Mouse (Mus musculus): ENCODE measurements around the gene Gm45234. TPM values are rescaled to one million over a fixed set of nuclear protein-coding genes. Genes with fewer than 3 reads are reported as not detected.
A peak's percentile ranks its signal among the peaks of the same experiment; 100 is the strongest.

Gene Gm45234
- polyA plus RNA-seq, 1 experiment = not detected

- Histone ChIP-seq H3K9me3 (replicated peaks; ENCODE audit: control insufficient read depth, insufficient read depth, low read length, poor library complexity, severe bottlenecking) (no peaks in the 10 kb centered on the region), H3K27me3 (ENCODE audit: control insufficient read depth, insufficient read depth, low read length, poor library complexity, severe bottlenecking) (no peaks in the 10 kb centered on the region), H3K27ac (ENCODE audit: insufficient read depth, low read length) (no peak overlapping the region), H3K9ac (ENCODE audit: low read depth, poor library complexity, severe bottlenecking) (no peak overlapping the region), H3K4me1 (ENCODE audit: control insufficient read depth, insufficient read depth, low read length) (no peaks in the 10 kb centered on the region), H3K36me3 (ENCODE audit: control insufficient read depth, insufficient read depth, low read length, poor library complexity, severe bottlenecking) (peaks cover 53% of the 10 kb centered on the region), H3K4me3 (ENCODE audit: low read depth, low read length) (no peak overlapping the region)
- TF ChIP-seq CTCF (IDR thresholded peaks at IDR 0.05; ENCODE audit: low read depth, low read length) (no peak), EP300 (IDR thresholded peaks at IDR 0.05; ENCODE audit: insufficient read depth, low read depth, low read length) (no peak), POLR2A (IDR thresholded peaks at IDR 0.05; ENCODE audit: insufficient read depth, low read length) (no peak)
Measured at GRCm38 (mm10) chr6:124704417-124704816, 51.4 kb downstream of the Gm45234 start.

GRCm38 (mm10) chr6:124703789-124704188 is 52.0 kb downstream of the Gm45234 start:
- H3K9me3 ChIP-seq (replicated peaks; ENCODE audit: control insufficient read depth, insufficient read depth, low read length, poor library complexity, severe bottlenecking) = no peaks in the 10 kb centered on the region
- no peaks in the 10 kb centered on the region for H3K27me3 ChIP-seq (ENCODE audit: control insufficient read depth, insufficient read depth, low read length, poor library complexity, severe bottlenecking)
- no peak overlapping the region for H3K27ac ChIP-seq (ENCODE audit: insufficient read depth, low read length)
- H3K4me1 ChIP-seq (ENCODE audit: control insufficient read depth, insufficient read depth, low read length) = no peaks in the 10 kb centered on the region
- no peak overlapping the region for H3K9ac ChIP-seq (ENCODE audit: low read depth, poor library complexity, severe bottlenecking)
- H3K4me3 ChIP-seq (ENCODE audit: low read depth, low read length) = no peak overlapping the region
- TF ChIP-seq CTCF (IDR thresholded peaks at IDR 0.05; ENCODE audit: low read depth, low read length) = no peak
- TF ChIP-seq EP300 (IDR thresholded peaks at IDR 0.05; ENCODE audit: insufficient read depth, low read depth, low read length) = no peak
- no peak for TF ChIP-seq POLR2A (IDR thresholded peaks at IDR 0.05; ENCODE audit: insufficient read depth, low read length)
- peaks cover 52% of the 10 kb centered on the region for H3K36me3 ChIP-seq (ENCODE audit: control insufficient read depth, insufficient read depth, low read length, poor library complexity, severe bottlenecking)

- Histone ChIP-seq H3K9me3 (replicated peaks; ENCODE audit: control insufficient read depth, insufficient read depth, low read length, poor library complexity, severe bottlenecking) (no peaks in the 10 kb centered on the region), H3K9ac (ENCODE audit: low read depth, poor library complexity, severe bottlenecking) (no peak overlapping the region), H3K4me1 (ENCODE audit: control insufficient read depth, insufficient read depth, low read length) (no peaks in the 10 kb centered on the region), H3K4me3 (ENCODE audit: low read depth, low read length) (no peak overlapping the region), H3K36me3 (ENCODE audit: control insufficient read depth, insufficient read depth, low read length, poor library complexity, severe bottlenecking) (peaks cover 44% of the 10 kb centered on the region), H3K27ac (ENCODE audit: insufficient read depth, low read length) (peak overlapping the region; percentile 48), H3K27me3 (ENCODE audit: control insufficient read depth, insufficient read depth, low read length, poor library complexity, severe bottlenecking) (no peaks in the 10 kb centered on the region)
- TF ChIP-seq POLR2A (IDR thresholded peaks at IDR 0.05; ENCODE audit: insufficient read depth, low read length) (no peak), CTCF (IDR thresholded peaks at IDR 0.05; ENCODE audit: low read depth, low read length) (peak; percentile 97)
Measured at GRCm38 (mm10) chr6:124702784-124703103, 53.1 kb downstream of the Gm45234 start.

GRCm38 (mm10) chr6:124702102-124702783 is 53.6 kb downstream of the Gm45234 start:
- Histone ChIP-seq H3K27ac (ENCODE audit: insufficient read depth, low read length) (no peak overlapping the region), H3K27me3 (ENCODE audit: control insufficient read depth, insufficient read depth, low read length, poor library complexity, severe bottlenecking) (no peaks in the 10 kb centered on the region), H3K9me3 (replicated peaks; ENCODE audit: control insufficient read depth, insufficient read depth, low read length, poor library complexity, severe bottlenecking) (no peaks in the 10 kb centered on the region), H3K4me1 (ENCODE audit: control insufficient read depth, insufficient read depth, low read length) (no peaks in the 10 kb centered on the region), H3K36me3 (ENCODE audit: control insufficient read depth, insufficient read depth, low read length, poor library complexity, severe bottlenecking) (peaks cover 39% of the 10 kb centered on the region), H3K4me3 (ENCODE audit: low read depth, low read length) (no peak overlapping the region), H3K9ac (ENCODE audit: low read depth, poor library complexity, severe bottlenecking) (no peak overlapping the region)
- TF ChIP-seq EP300 (IDR thresholded peaks at IDR 0.05; ENCODE audit: insufficient read depth, low read depth, low read length) = no peak
- no peak for TF ChIP-seq POLR2A (IDR thresholded peaks at IDR 0.05; ENCODE audit: insufficient read depth, low read length)
- TF ChIP-seq CTCF (IDR thresholded peaks at IDR 0.05; ENCODE audit: low read depth, low read length) = no peak

- no peaks in the 10 kb centered on the region for H3K4me1 ChIP-seq (ENCODE audit: control insufficient read depth, insufficient read depth, low read length)
- no peak overlapping the region for H3K4me3 ChIP-seq (ENCODE audit: low read depth, low read length)
- no peaks in the 10 kb centered on the region for H3K27me3 ChIP-seq (ENCODE audit: control insufficient read depth, insufficient read depth, low read length, poor library complexity, severe bottlenecking)
- H3K27ac ChIP-seq (ENCODE audit: insufficient read depth, low read length) = no peak overlapping the region
- TF ChIP-seq POLR2A (IDR thresholded peaks at IDR 0.05; ENCODE audit: insufficient read depth, low read length) = no peak
- TF ChIP-seq CTCF (IDR thresholded peaks at IDR 0.05; ENCODE audit: low read depth, low read length) = peak; percentile 19
- H3K9me3 ChIP-seq (replicated peaks; ENCODE audit: control insufficient read depth, insufficient read depth, low read length, poor library complexity, severe bottlenecking) = no peaks in the 10 kb centered on the region
- H3K9ac ChIP-seq (ENCODE audit: low read depth, poor library complexity, severe bottlenecking) = no peak overlapping the region
- peaks cover 35% of the 10 kb centered on the region for H3K36me3 ChIP-seq (ENCODE audit: control insufficient read depth, insufficient read depth, low read length, poor library complexity, severe bottlenecking)
Measured at GRCm38 (mm10) chr6:124701338-124701737, 54.5 kb downstream of the Gm45234 start.

GRCm38 (mm10) chr6:124699962-124700610 is 55.7 kb downstream of the Gm45234 start:
- TF ChIP-seq EP300 (IDR thresholded peaks at IDR 0.05; ENCODE audit: insufficient read depth, low read depth, low read length) = no peak
- no peak for TF ChIP-seq CTCF (IDR thresholded peaks at IDR 0.05; ENCODE audit: low read depth, low read length)
- TF ChIP-seq POLR2A (IDR thresholded peaks at IDR 0.05; ENCODE audit: insufficient read depth, low read length) = no peak
- Histone ChIP-seq H3K27ac (ENCODE audit: insufficient read depth, low read length) (no peak overlapping the region), H3K4me3 (ENCODE audit: low read depth, low read length) (no peak overlapping the region), H3K9me3 (replicated peaks; ENCODE audit: control insufficient read depth, insufficient read depth, low read length, poor library complexity, severe bottlenecking) (no peaks in the 10 kb centered on the region), H3K9ac (ENCODE audit: low read depth, poor library complexity, severe bottlenecking) (no peak overlapping the region), H3K27me3 (ENCODE audit: control insufficient read depth, insufficient read depth, low read length, poor library complexity, severe bottlenecking) (no peaks in the 10 kb centered on the region), H3K36me3 (ENCODE audit: control insufficient read depth, insufficient read depth, low read length, poor library complexity, severe bottlenecking) (peaks cover 24% of the 10 kb centered on the region), H3K4me1 (ENCODE audit: control insufficient read depth, insufficient read depth, low read length) (no peaks in the 10 kb centered on the region)
